Mouse (Mus musculus): ENCODE measurements at regions not wholly inside any gene's neighbourhood (a gene's known extent, or its start where the extent isn't known, plus 50 kb on each side); places are given as distances from the start of the nearest gene placed in this dataset.
"Not testable (repeated sequence)": the region's sequence is repeated elsewhere in the genome, so short reads cannot be mapped to it uniquely, and the experiment has no call there.

DNA sequence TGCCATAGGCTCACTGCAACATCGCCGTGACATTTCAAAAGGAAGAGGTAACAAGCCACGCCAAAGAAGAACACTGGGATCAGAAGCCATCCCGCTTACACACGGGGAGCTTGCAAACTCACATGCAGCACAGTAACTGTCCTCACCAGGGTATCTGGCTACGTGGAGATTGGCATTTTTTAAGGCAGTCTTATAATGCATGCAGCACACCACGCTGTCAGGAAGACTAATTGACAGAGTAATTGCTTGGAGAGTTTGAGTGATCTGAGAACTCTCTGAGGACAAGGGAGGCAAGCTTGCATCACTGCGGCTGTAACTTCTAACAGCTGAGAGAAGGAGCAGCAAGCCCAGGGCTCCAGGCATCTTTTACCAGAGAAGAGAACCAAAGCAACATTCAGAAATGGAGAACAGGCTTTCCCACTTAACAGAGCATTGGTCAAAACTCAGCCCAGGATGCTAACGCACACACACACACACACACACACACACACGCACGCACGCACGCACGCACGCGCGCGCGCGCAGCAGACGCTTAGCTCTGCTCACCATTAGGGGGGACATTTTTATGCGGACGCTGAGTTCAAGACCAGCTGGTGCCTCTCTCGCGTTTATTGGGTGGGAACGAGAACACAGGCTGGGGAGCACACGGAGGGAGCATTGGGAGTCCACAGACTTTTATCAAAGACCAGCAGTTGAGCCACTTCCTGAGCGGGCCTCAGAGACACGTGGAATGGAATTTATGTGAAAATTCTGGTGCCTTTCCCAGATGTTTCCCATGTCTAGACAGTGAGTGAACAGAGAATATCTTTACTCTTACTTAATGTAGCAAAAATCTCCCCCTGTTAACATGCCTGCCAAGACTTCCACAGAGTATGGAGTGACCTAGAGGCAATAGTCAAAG, 66.6 kb downstream of the 1700129C05Rik start:
- no peak for DNase-seq

DNA sequence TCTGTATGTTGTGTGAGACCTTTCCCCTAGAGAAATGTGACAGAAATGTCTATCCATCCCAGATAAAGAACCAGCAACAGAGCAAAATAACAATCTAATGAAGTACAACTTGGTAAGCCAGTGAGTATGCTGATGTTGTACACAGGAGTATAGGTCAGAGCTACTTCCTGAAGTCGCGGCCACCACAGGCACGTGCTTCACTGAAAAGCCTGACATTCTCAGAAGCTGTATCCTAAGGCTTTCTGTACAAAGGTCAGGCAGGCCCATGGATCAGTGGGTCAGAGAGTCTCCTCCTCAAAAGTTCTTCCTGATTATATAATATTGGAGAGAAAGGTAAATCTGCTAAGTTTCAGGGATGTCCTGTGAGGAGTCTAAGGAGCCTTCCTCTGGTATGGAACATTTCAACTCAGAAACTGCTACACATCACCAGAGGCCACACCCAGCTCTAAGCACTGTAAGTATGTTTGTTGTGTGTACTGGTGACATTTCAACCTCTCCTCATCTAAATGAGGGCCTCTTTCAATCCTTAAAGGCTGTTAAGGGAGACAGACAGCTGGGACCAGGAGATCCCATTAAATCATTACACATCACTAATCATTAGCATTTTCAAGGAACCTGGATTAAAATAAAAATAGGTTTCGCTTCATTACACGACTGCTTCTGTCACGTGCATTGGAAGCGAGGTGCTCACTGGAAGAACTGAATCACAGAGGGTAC, 70.2 kb downstream of the 1700129C05Rik start:
- no peak for DNase-seq

GRCm38 (mm10) chr14:59070056-59070455, 72.6 kb downstream of the 1700129C05Rik start:
- DNase-seq = no peak

DNA sequence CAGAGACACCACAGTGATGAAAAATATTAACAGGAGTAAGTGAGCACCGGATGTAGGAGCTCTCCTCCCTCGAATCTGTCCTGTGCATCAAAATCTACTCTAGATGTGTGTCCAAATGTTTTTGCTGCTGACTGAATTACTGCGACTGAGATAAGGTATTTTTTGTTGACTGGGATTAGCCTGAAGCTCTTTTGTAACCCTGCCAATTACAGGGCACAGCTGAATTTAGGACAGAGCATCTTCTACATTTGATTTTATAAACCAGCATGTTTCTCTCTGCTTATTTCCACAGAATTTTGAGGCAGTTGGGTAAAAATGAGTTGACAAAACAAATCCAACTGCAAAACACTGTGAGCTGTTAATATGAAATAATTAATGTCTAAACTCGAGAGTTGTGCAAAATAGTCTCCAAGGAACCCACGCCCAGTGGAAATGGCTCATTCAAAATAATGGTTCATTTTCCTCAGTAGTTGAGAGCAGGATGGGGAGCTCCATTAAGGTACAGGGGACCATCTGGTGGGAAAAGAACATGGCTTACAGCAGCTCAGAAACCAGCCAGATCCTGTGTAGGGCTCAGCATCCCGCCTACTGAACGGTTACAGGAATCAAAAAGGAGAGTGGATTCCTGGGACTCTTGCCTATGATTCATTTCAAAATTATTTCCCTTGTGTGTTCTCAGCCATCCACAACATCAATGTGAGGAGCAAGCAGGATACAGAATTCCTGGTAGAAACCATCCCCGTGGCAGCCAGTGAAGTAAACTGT, 76.1 kb downstream of the 1700129C05Rik start:
- DNase-seq = no peak

DNA sequence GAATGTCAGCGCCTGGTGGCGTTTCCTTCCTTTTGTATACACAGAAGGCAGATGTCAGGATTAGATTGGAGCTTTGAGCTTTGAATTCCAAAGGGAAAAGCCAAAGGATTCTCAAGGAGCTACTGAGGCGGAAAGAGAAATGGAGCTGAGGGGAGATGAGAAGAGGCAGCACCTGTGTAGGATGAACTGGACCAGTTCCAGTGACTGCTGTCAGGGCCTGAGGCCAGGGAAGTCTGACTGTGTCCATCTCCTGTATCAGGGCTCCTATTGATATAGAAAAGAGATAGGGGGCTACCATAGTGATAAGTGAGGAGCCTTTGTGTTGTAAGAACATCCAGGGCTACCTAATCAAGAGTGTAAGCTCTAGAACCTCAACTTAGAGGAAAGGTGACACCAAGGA, 79.5 kb downstream of the 1700129C05Rik start:
- no peak for DNase-seq

DNA sequence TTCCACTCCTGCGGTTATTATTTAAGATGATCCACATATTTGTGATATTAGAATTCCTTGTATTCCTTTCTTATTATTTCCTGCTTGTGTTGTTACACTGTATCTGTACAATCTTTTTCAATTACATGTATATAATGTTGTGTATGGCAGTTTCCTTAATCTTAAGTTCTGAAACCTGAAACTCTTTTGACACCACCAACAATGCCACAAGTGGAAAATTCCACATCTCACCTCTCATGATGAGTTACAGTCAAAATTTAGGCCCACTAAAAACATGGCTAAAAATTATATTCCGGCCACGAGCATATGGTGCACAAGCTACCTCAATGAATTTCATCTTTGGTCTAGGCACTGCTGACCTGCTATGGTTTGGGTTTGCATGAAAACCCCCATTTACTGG, 85.9 kb downstream of the 1700129C05Rik start:
- no peak for DNase-seq

GRCm38 (mm10) chr14:59055283-59055682, 87.4 kb downstream of the 1700129C05Rik start:
- DNase-seq = no peak

GRCm38 (mm10) chr14:59052421-59052820, 90.3 kb downstream of the 1700129C05Rik start:
- DNase-seq = no peak

DNA sequence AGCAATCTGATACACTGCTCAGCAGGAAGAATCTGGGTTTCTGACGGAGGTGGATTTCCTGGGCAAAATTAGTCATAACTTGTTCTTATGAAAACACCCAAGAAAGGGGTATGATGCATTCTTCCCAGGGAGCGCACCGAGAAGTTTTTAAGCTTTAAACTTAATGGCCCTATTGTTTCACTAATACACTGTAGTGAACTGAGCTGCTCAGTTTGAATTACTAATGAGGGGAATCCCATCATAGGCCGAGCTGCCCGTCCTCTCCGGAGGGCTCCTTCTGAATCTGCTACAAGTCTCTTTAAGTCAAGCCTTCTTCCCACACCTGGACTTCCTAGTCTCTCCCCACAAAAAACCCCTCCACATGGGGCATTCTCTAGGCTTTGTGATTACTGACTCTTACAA, 91.2 kb downstream of the 1700129C05Rik start:
- DNase-seq = no peak

- DNase-seq = no peak
These were observed 97.0 kb downstream of the 1700129C05Rik start for GRCm38 (mm10) chr14:59045687-59046086.

- no peak for DNase-seq
These were observed 97.5 kb downstream of the 1700129C05Rik start for GRCm38 (mm10) chr14:59045235-59045634.

DNA sequence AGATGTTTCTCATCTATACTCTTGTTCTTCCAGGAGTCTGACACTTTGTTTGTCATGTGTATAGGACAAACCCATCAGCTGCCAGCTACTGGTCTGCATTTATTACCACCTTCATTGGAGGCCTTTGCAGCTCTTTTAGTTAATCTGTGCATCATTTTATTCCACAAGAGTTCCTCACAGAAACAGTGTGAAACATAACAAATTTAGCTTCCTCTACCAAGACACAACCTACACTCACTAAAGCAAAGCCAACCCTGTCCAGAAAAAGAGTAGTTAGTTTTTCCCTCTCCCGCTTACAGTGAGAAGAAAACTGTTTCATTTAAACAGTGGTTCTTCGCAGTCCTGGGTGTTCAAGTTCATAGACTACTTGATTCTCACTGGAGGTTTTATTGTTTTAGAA, 100.5 kb downstream of the 1700129C05Rik start:
- DNase-seq = no peak

DNA sequence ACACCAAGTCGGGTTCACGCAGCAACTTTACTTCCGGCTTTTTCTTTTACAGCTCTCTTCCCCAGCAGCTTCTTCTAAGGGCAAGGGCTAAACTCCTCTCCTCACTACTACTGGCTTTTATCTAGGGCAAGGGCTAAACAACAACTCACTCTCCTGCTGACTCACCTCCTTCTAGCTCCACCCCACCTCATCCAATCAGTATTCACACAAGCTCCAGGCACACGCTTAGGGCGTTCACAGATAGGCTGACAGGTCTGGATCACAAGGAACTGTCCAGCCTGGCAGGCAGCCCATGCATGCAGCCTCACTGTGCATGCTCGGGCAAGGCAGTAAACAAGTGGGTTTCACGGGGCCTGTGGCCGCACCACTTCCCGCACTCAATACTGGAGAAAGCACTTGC, 116.9 kb downstream of the 1700129C05Rik start:
- DNase-seq = not testable (repeated sequence)

- no peak for DNase-seq
These were observed 133.2 kb downstream of the 1700129C05Rik start for GRCm38 (mm10) chr14:59009534-59009933.

DNA sequence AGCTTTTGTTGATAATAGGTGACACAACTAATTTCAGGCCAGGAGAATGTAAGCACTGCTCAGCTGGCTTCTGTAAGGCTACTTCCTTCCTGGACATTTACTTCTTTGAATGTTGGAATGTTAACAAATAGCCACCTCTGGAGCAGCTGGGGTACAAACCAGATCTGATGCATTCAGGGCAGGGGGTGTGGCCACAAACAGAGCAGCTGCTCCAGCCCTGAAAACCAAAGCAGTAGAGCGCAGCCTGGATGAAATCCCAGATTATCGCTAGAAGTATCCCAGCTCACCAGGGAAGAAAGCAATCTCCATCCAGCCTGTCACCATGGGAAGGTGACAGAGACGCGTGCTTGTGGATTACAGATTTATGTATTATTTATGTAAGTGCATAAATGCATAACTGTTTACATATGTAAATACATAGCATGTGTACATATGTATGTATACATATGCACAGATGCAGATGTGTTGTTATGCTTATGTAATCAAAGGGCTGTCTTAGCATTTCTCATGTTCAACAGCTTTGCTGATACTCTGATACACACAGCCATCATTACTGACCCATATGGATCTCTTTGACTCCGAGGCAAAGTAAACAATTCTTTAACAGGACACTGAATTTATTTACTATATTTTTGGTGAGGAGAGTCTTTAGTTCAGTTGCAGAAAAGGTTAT, 143.5 kb downstream of the 1700129C05Rik start:
- no peak for DNase-seq

DNA sequence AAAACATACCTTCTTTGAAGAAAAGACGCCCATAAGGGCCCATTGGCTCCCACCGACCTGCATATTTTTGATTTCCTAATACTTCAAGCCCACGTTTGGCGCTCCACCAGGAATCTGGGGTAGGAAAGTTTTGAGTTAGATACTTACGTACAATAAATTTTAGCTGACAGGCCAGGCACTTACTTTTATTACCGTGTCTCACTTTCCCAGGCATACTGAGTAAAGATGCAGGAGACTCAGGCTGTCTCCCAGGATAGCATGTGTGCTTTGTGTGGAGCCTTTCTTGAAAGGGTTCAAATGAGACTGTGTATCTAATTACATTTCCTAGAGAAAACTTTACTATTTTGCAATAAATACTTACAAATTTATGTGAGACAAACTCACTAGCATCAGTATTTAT, 147.7 kb downstream of the 1700129C05Rik start:
- DNase-seq = no peak

GRCm38 (mm10) chr14:58989644-58990217, 153.0 kb downstream of the 1700129C05Rik start:
- no peak for DNase-seq

DNA sequence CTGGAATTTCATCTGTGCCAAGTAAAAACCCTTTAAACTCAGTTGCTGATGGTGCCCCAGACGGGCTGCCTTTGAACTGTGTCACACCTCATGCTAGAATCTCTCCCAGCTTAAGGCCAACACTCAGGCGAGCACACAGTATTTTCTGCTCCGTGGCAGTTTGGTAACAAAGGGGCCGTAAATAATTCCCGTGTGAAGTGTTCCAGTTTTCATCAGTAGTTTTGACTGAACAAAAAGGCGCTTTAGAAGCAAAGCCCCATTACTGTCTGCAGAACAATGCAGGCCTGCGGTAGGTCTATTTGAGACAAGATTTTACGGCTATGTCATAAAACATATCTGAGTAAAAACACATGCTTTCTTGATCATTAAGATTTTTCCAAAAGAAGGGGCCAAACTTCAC, 155.0 kb downstream of the 1700129C05Rik start:
- no peak for DNase-seq

DNA sequence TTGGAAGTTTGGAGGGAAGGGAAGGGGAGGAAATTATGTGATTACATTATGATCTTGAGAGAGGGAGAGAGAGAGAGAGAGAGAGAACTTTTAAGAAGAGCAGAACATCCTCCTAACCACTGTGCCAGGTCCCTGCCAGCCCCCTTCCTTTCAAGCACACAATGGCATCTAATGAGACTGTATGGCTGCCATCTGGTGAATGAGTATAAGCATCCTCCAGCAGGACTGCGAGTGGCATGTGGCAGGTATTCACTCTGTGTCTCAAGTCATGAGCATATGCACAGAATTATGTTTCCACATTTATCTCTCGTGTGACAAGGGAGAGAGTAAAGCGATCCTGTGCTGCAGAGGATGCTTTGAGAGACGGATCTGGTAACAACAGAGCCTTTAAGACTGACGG, 156.9 kb downstream of the 1700129C05Rik start:
- no peak for DNase-seq

GRCm38 (mm10) chr14:58976791-58977190, 165.9 kb downstream of the 1700129C05Rik start:
- DNase-seq = no peak

GRCm38 (mm10) chr14:58969248-58969647, 173.4 kb downstream of the 1700129C05Rik start:
- no peak for DNase-seq

DNA sequence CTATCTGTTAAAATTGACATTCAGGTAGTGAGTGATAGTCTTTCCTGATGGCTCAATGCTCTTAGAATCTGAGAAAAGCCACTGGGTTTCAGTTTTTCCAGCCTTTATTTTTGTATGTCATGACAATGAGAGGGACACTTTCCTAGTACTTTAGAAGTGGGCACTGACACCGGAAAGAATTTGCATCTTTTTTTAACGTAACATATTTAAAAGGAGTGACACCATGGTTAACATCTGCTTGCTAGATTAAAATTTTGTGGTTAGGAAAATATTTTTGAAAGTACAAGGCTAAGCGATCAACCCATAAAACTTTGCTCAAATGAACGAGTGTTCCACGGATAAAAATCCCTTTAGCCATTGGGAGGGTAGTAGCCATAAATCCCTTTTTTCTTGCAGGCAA, 174.7 kb downstream of the 1700129C05Rik start:
- DNase-seq = no peak
